Comparison of ENCODE assay signal across 11 mouse cellular contexts in the genomic region with DNA sequence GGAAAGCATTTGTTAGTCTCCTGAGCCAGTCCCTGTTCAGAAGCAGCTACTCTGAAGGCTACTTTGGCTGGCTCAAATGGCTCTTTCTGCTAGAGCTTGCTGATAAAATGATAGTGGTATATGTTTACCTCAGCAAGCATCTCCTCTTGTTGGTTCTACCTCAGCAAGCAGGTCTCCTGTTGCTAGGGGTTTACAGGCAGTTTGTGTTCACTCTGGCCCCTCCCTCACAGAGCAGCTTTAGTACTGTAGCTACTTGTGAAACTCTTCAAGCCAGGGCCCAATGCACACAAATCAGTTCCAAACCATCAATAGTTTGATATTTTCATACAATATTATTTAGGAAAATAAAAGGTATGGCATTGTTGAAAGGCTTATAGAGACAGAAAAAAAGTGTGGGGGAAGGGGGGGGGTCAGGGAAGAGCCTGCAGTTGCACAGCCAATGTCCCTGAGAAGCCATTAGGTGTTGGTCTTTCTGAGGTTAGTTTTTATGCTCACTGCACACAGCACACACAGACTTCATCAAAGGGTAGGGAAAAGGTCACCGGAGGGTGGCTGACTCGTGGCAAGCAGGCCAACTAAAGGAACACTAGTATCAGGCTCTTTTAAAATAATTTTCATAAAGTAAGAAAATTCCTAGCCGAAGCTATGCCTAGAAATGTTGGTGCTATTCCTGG.
DNase-seq lines count a peak whose midpoint lies in the region; ATAC-seq and TF ChIP-seq lines count a peak whose summit lies in the region.
"Had no signal": no experiment of that assay in that cellular context is flagged by ENCODE, and none has a peak within 500 bp of the region (broad histone marks: within the 10 kb centered on the region; RNA-seq: fewer than 3 reads in every experiment).

No protein-coding gene starts in this region.

- no peak for ATAC-seq in heart, embryonic 15.5 days (replicated peaks; ENCODE audit: insufficient number of reproducible peaks, insufficient read depth, low FRiP score, low read depth)
- ATAC-seq in forebrain, embryonic 13.5 days: 0 out of 2 replicates have a peak, but pooled peaks have one; percentile 7
- peak; percentile 37; the same call in 1 of the 2 replicates for ATAC-seq in kidney, postnatal 0 days (replicated peaks; ENCODE audit: low FRiP score, low read depth)

- WGBS in heart, embryonic 15.5 days: 61% methylated on average over 3 of the region's 3 CpGs
- WGBS in forebrain, embryonic 13.5 days: 53% methylated on average over 3 of the region's 3 CpGs
- 39% methylated on average over 3 of the region's 3 CpGs for WGBS in kidney, postnatal 0 days

- no peaks in the 10 kb centered on the region for H3K9me3 ChIP-seq in heart, embryonic 15.5 days (replicated peaks)
- H3K9me3 ChIP-seq in forebrain, embryonic 13.5 days (replicated peaks): no peaks in the 10 kb centered on the region
- H3K9me3 ChIP-seq in kidney, postnatal 0 days (replicated peaks; ENCODE audit: low read length): no peaks in the 10 kb centered on the region
- H3K9me3 ChIP-seq: embryonic facial prominence, embryonic 13.5 days had no signal

- no peak overlapping the region for H3K9ac ChIP-seq in heart, embryonic 15.5 days
- no peak overlapping the region for H3K9ac ChIP-seq in forebrain, embryonic 13.5 days
- no peak overlapping the region for H3K9ac ChIP-seq in kidney, postnatal 0 days (ENCODE audit: low read depth, low read length)

- intact Hi-C loops in left cerebral cortex, postnatal 36 days (cut with DNase I): no loop called here

- peak overlapping the region; percentile 24; the same call in 1 of the 2 replicates for H3K4me2 ChIP-seq in heart, embryonic 15.5 days
- no peak overlapping the region for H3K4me2 ChIP-seq in forebrain, embryonic 13.5 days
- peak overlapping the region; percentile 29; the same call in 1 of the 2 replicates for H3K4me2 ChIP-seq in kidney, postnatal 0 days (ENCODE audit: low read length)
- H3K4me2 ChIP-seq: embryonic facial prominence, embryonic 13.5 days had no signal

- H3K4me3 ChIP-seq in heart, embryonic 15.5 days: no peak overlapping the region
- H3K4me3 ChIP-seq in forebrain, embryonic 13.5 days: no peak overlapping the region
- no peak overlapping the region for H3K4me3 ChIP-seq in kidney, postnatal 0 days (replicated peaks; ENCODE audit: low read depth, low read length)
- H3K4me3 ChIP-seq: embryonic facial prominence, embryonic 13.5 days had no signal

- TF ChIP-seq CTCF in brain, embryonic 14.5 days (IDR thresholded peaks at IDR 0.05; ENCODE audit: borderline replicate concordance, extremely low read depth, insufficient read depth, insufficient read length): no peak
- TF ChIP-seq CTCF in kidney, postnatal 0 days (IDR thresholded peaks at IDR 0.05; ENCODE audit: low read depth): no peak

- no peaks in the 10 kb centered on the region for H3K36me3 ChIP-seq in heart, embryonic 15.5 days
- no peaks in the 10 kb centered on the region for H3K36me3 ChIP-seq in forebrain, embryonic 13.5 days (ENCODE audit: poor library complexity, severe bottlenecking)
- H3K36me3 ChIP-seq in kidney, postnatal 0 days (ENCODE audit: insufficient read depth, low read length): no peaks in the 10 kb centered on the region
- H3K36me3 ChIP-seq: embryonic facial prominence, embryonic 13.5 days had no signal

- H3K27me3 ChIP-seq in heart, embryonic 15.5 days: no peaks in the 10 kb centered on the region
- no peaks in the 10 kb centered on the region for H3K27me3 ChIP-seq in forebrain, embryonic 13.5 days
- no peaks in the 10 kb centered on the region for H3K27me3 ChIP-seq in kidney, postnatal 0 days (ENCODE audit: insufficient read depth, low read length)
- H3K27me3 ChIP-seq: CH12.LX; embryonic facial prominence, embryonic 13.5 days had no signal

- DNase-seq in heart, adult 9 months (ENCODE audit: low spot score in 2 of 2): no peak
- DNase-seq in brain, embryonic 14.5 days (ENCODE audit: low read depth): peak; percentile 55
- DNase-seq in kidney, postnatal 0 days (ENCODE audit: low spot score): no peak
- no peak for DNase-seq in left cerebral cortex, postnatal 36 days (ENCODE audit: low spot score in 2 of 2)
- DNase-seq in layer of hippocampus, adult 18-20 months (ENCODE audit: low spot score in 2 of 2): no peak
- DNase-seq: liver; retina, postnatal 1 day had no signal

- H3K27ac ChIP-seq in heart, embryonic 15.5 days: peak overlapping the region; percentile 49
- H3K27ac ChIP-seq in forebrain, embryonic 13.5 days: no peak overlapping the region
- peak overlapping the region; percentile 20; the same call in 1 of the 2 replicates for H3K27ac ChIP-seq in kidney, postnatal 0 days
- H3K27ac ChIP-seq: embryonic facial prominence, embryonic 13.5 days had no signal

- peaks cover 26% of the 10 kb centered on the region for H3K4me1 ChIP-seq in heart, embryonic 15.5 days (replicated peaks)
- peaks cover 37% of the 10 kb centered on the region for H3K4me1 ChIP-seq in forebrain, embryonic 13.5 days
- peaks cover 22% of the 10 kb centered on the region; the same call in 1 of the 2 replicates for H3K4me1 ChIP-seq in kidney, postnatal 0 days (replicated peaks; ENCODE audit: insufficient read depth, low read length)

- TF ChIP-seq POLR2A in brain, embryonic 14.5 days (IDR thresholded peaks at IDR 0.05; ENCODE audit: borderline replicate concordance, extremely low read depth, insufficient read depth, insufficient read length, poor library complexity, severe bottlenecking): no peak
